ENCODE assay signal across 15 mouse cellular contexts in genomic region chr2:83669988-83670387, GRCm38 (mm10). TPM values are rescaled to one million over a fixed set of nuclear protein-coding genes. Genes with fewer than 3 reads are reported as not detected.
DNase-seq lines count a peak whose midpoint lies in the region; ATAC-seq and TF ChIP-seq lines count a peak whose summit lies in the region.
"Had no signal": no experiment of that assay in that cellular context is flagged by ENCODE, and none has a peak within 500 bp of the region (broad histone marks: within the 10 kb centered on the region; RNA-seq: fewer than 3 reads in every experiment).

No protein-coding gene starts in this region.

- TF ChIP-seq CTCF in lung, embryonic 14.5 days (IDR thresholded peaks at IDR 0.05; ENCODE audit: low read depth), result peak; percentile 33

- no peaks in the 10 kb centered on the region for H3K4me1 ChIP-seq in kidney, embryonic 14.5 days (ENCODE audit: control insufficient read depth, insufficient read depth, low read length)
- no peaks in the 10 kb centered on the region for H3K4me1 ChIP-seq in lung, embryonic 14.5 days (ENCODE audit: insufficient read depth)
- no peaks in the 10 kb centered on the region for H3K4me1 ChIP-seq in forebrain, embryonic 11.5 days (replicated peaks; ENCODE audit: control insufficient read depth, insufficient read depth, low read length)
- H3K4me1 ChIP-seq: midbrain, embryonic 15.5 days had no signal

- ATAC-seq in kidney, embryonic 14.5 days (ENCODE audit: low FRiP score, low TSS enrichment), result no peak
- no peak for ATAC-seq in lung, embryonic 14.5 days (ENCODE audit: insufficient read depth)
- 0 out of 2 replicates have a peak, but pooled peaks have one; percentile 37 for ATAC-seq in megakaryocyte progenitor cell, adult 5-6 weeks (replicated peaks; ENCODE audit: poor library complexity)
- no peak for ATAC-seq in forebrain, embryonic 11.5 days (replicated peaks; ENCODE audit: low FRiP score)
- ATAC-seq: inflammation-experienced regulatory T-cells, adult 6 months; midbrain, embryonic 15.5 days had no signal

- DNase-seq in adrenal gland, postnatal 14 days, result peak; percentile 46
- no peak for DNase-seq in adrenal gland, adult 18-20 months (ENCODE audit: low spot score in 2 of 2)
- DNase-seq in kidney, adult 9 months, result peak; percentile 51
- peak; percentile 20 for DNase-seq in lung, embryonic 14.5 days
- DNase-seq in lung, postnatal 4 days, result no peak
- DNase-seq in forebrain, embryonic 11.5 days (ENCODE audit: low spot score), result no peak
- DNase-seq: cerebellum, adult 9-10 months; heart, adult 11 months; heart, postnatal 36 days; right cerebral cortex, adult 18-20 months had no signal

- no peak overlapping the region for H3K27ac ChIP-seq in kidney, embryonic 14.5 days (ENCODE audit: low read depth, low read length)
- no peak overlapping the region for H3K27ac ChIP-seq in lung, embryonic 14.5 days (ENCODE audit: low read depth)
- no peak overlapping the region for H3K27ac ChIP-seq in forebrain, embryonic 11.5 days (ENCODE audit: low read depth, low read length)
- H3K27ac ChIP-seq: macrophage; midbrain, embryonic 15.5 days had no signal

- no peak overlapping the region for H3K4me2 ChIP-seq in kidney, embryonic 14.5 days (replicated peaks; ENCODE audit: low read depth, low read length)
- H3K4me2 ChIP-seq in lung, embryonic 14.5 days, result no peak overlapping the region
- no peak overlapping the region for H3K4me2 ChIP-seq in forebrain, embryonic 11.5 days (ENCODE audit: low read depth, low read length, severe bottlenecking)
- H3K4me2 ChIP-seq: midbrain, embryonic 15.5 days had no signal

- H3K27me3 ChIP-seq in kidney, embryonic 14.5 days (ENCODE audit: control insufficient read depth, insufficient read depth, low read length), result no peaks in the 10 kb centered on the region
- H3K27me3 ChIP-seq in lung, embryonic 14.5 days (ENCODE audit: insufficient read depth, low read length), result no peaks in the 10 kb centered on the region
- H3K27me3 ChIP-seq in forebrain, embryonic 11.5 days (ENCODE audit: control insufficient read depth, insufficient read depth, low read length), result no peaks in the 10 kb centered on the region
- H3K27me3 ChIP-seq: midbrain, embryonic 15.5 days had no signal

- H3K9me3 ChIP-seq in kidney, embryonic 14.5 days (ENCODE audit: control insufficient read depth, low read length), result no peaks in the 10 kb centered on the region
- no peaks in the 10 kb centered on the region for H3K9me3 ChIP-seq in lung, embryonic 14.5 days (ENCODE audit: low read depth, low read length)
- H3K9me3 ChIP-seq in forebrain, embryonic 11.5 days (ENCODE audit: control insufficient read depth, low read length), result no peaks in the 10 kb centered on the region
- H3K9me3 ChIP-seq: midbrain, embryonic 15.5 days had no signal

- no peak overlapping the region for H3K9ac ChIP-seq in kidney, embryonic 14.5 days (ENCODE audit: low read depth, low read length)
- H3K9ac ChIP-seq in lung, embryonic 14.5 days, result no peak overlapping the region
- no peak overlapping the region for H3K9ac ChIP-seq in forebrain, embryonic 11.5 days (ENCODE audit: low read length)
- H3K9ac ChIP-seq: midbrain, embryonic 15.5 days had no signal

- H3K36me3 ChIP-seq in kidney, embryonic 14.5 days (ENCODE audit: control insufficient read depth, insufficient read depth, low read length), result peaks cover 8% of the 10 kb centered on the region; the same call in 1 of the 2 replicates
- peaks cover 17% of the 10 kb centered on the region for H3K36me3 ChIP-seq in lung, embryonic 14.5 days (ENCODE audit: insufficient read depth)
- H3K36me3 ChIP-seq in forebrain, embryonic 11.5 days (ENCODE audit: control insufficient read depth, insufficient read depth, low read length), result no peaks in the 10 kb centered on the region
- H3K36me3 ChIP-seq: midbrain, embryonic 15.5 days had no signal

- H3K4me3 ChIP-seq in kidney, embryonic 14.5 days (ENCODE audit: low read length), result no peak overlapping the region
- no peak overlapping the region for H3K4me3 ChIP-seq in lung, embryonic 14.5 days (ENCODE audit: low read depth, low read length)
- no peak overlapping the region for H3K4me3 ChIP-seq in forebrain, embryonic 11.5 days (ENCODE audit: low read depth, low read length)
- H3K4me3 ChIP-seq: midbrain, embryonic 15.5 days had no signal

- WGBS in kidney, embryonic 14.5 days, result 90% methylated on average over 5 of the region's 5 CpGs
- WGBS in lung, embryonic 14.5 days, result 81% methylated on average over 5 of the region's 5 CpGs
- 89% methylated on average over 5 of the region's 5 CpGs for WGBS in forebrain, embryonic 11.5 days

RNA-seq across cellular contexts. Expression of gene Zc3h15, which starts 25.8 kb away (rescaled TPM):
- total RNA-seq in adrenal gland, postnatal 14 days (2021), result 94.0 and 102 TPM in 2 replicates
- 100 to 1,000 TPM in 1 of 2 experiments, 10 to 100 TPM in 1; 88.6 to 117 TPM for total RNA-seq in adrenal gland, adult 18-20 months (2021)
- 145 and 169 TPM in 2 replicates for polyA plus RNA-seq in kidney, embryonic 14.5 days (2014; fragmentation: Nextera tagmentation; extraction: Ambion mirVana)
- polyA plus RNA-seq in lung, embryonic 14.5 days (2014; fragmentation: Nextera tagmentation; extraction: Ambion mirVana), result 115 and 125 TPM in 2 replicates
- total RNA-seq in megakaryocyte progenitor cell, adult 5-6 weeks (2015), result 164 and 174 TPM in 2 replicates
- 130 and 179 TPM in 2 replicates for total RNA-seq in megakaryocyte progenitor cell, adult 5-6 weeks (2017)
- polyA plus RNA-seq in forebrain, embryonic 11.5 days (2014; fragmentation: Nextera tagmentation; extraction: Ambion mirVana), result 159 and 178 TPM in 2 replicates

RNA-seq across cellular contexts. Expression of gene Itgav, which starts 54.2 kb away (rescaled TPM):
- total RNA-seq in adrenal gland, postnatal 14 days (2021), result 73.3 and 77.0 TPM in 2 replicates
- 100 to 1,000 TPM in 1 of 2 experiments, 10 to 100 TPM in 1; 92.2 to 113 TPM for total RNA-seq in adrenal gland, adult 18-20 months (2021)
- 117 and 125 TPM in 2 replicates for polyA plus RNA-seq in kidney, embryonic 14.5 days (2014; fragmentation: Nextera tagmentation; extraction: Ambion mirVana)
- 66.8 and 77.0 TPM in 2 replicates for polyA plus RNA-seq in lung, embryonic 14.5 days (2014; fragmentation: Nextera tagmentation; extraction: Ambion mirVana)
- 23.4 and 30.9 TPM in 2 replicates for total RNA-seq in megakaryocyte progenitor cell, adult 5-6 weeks (2015)
- 9.5 and 20.9 TPM in 2 replicates for total RNA-seq in megakaryocyte progenitor cell, adult 5-6 weeks (2017)
- polyA plus RNA-seq in forebrain, embryonic 11.5 days (2014; fragmentation: Nextera tagmentation; extraction: Ambion mirVana), result 43.8 and 48.3 TPM in 2 replicates

Comparison
In these comparisons a context has a peak if more than half of its experiments do, and no peak if none do; other contexts are left out.
1. DNase-seq: peak in adrenal gland, postnatal 14 days (single experiment), kidney, adult 9 months (single experiment) and lung, embryonic 14.5 days (single experiment); none in adrenal gland, adult 18-20 months (0 of 2), lung, postnatal 4 days (0 of 2) and forebrain, embryonic 11.5 days (single experiment).